Mouse (Mus musculus) limb, embryonic 14.5 days (tissue): Measurements from ENCODE around the gene Bhlhe41. TPM values are rescaled to one million over a fixed set of nuclear protein-coding genes. Genes with fewer than 3 reads are reported as not detected.

Experiments used
- ATAC-seq: fragments of 200-750 bp; cut with Nextera tagmentation; 2 replicates; pipeline ENCODE4 v1.8.0; 2017; ENCODE audit warnings: low read depth, moderate number of reproducible peaks, moderate TSS enrichment; ENCODE audit not compliant: low FRiP score
- DNase-seq: peaks from one replicate; pipeline ENCODE4 v3.0.0-alpha.2; 2015; ENCODE audit warnings: low spot score
- H3K27ac ChIP-seq: fragments of 300-500 bp; sonication (generic); replicated peaks from 2 replicates; pipeline ENCODE4 v1.5.1; 2014; ENCODE audit warnings: low read depth, mild to moderate bottlenecking, low read length, moderate library complexity, mixed read lengths
- H3K27me3 ChIP-seq: fragments of 300-500 bp; sonication (generic); 2 replicates; pipeline ENCODE4 v1.6.1; 2014; ENCODE audit warnings: low read length, mixed read lengths; ENCODE audit not compliant: control insufficient read depth, insufficient read depth
- H3K36me3 ChIP-seq: fragments of 300-500 bp; sonication (generic); 2 replicates; pipeline ENCODE4 v1.6.1; 2014; ENCODE audit warnings: mild to moderate bottlenecking, low read length, moderate library complexity, mixed read lengths; ENCODE audit not compliant: control insufficient read depth, insufficient read depth
- H3K4me1 ChIP-seq: fragments of 300-500 bp; sonication (generic); 2 replicates; pipeline ENCODE4 v1.6.1; 2014; ENCODE audit warnings: antibody characterized with exemption, low read length, mixed read lengths; ENCODE audit not compliant: control insufficient read depth, insufficient read depth
- H3K4me2 ChIP-seq: fragments of 300-500 bp; sonication (generic); replicated peaks from 2 replicates; pipeline ENCODE4 v1.6.1; 2014; ENCODE audit warnings: low read depth, mild to moderate bottlenecking, low read length, moderate library complexity; ENCODE audit not compliant: severe bottlenecking
- H3K4me3 ChIP-seq: fragments of 300-500 bp; sonication (generic); replicated peaks from 2 replicates; pipeline ENCODE4 v1.5.1; 2014; ENCODE audit warnings: low read length
- H3K9ac ChIP-seq: fragments of 300-500 bp; sonication (generic); 2 replicates; pipeline ENCODE4 v1.6.1; 2014; ENCODE audit warnings: mild to moderate bottlenecking, low read depth, low read length, moderate library complexity; ENCODE audit not compliant: severe bottlenecking
- H3K9me3 ChIP-seq: fragments of 300-500 bp; sonication (generic); 2 replicates; pipeline ENCODE4 v1.6.1; 2016; ENCODE audit warnings: low read length; ENCODE audit not compliant: control insufficient read depth
- POLR2A ChIP-seq: fragments of 200-500 bp; IDR thresholded peaks from 2 replicates; pipeline ENCODE4 v1.8.0; 2012; ENCODE audit warnings: inconsistent platforms, mild to moderate bottlenecking, moderate library complexity, borderline replicate concordance; ENCODE audit not compliant: insufficient read depth, insufficient read length; ENCODE audit errors: extremely low read depth
- WGBS: fragments of 180-500 bp; shearing (Covaris S2); extraction: QIAGEN DNeasy Blood & Tissue Kit; methylation state at CpG from one replicate; pipeline ENCODE4 v1.1.7; 2014; 5-methylcytosine and 5-hydroxymethylcytosine counted together
- polyA plus RNA-seq, 2 experiments: library from polyadenylated mRNA; depleted of rRNA in 1 of 2; stranded (reverse) in 1 of 2; unstranded in 1 of 2; fragments of >200 nt; fragmentation: Nextera tagmentation in 1 of 2; extraction: Ambion mirVana in 1 of 2; gene quantifications; 2 replicates each; pipeline versions ENCODE4 v1.2.1 to v1.2.3; 2012 to 2014

The Bhlhe41 gene
- polyA plus RNA-seq, 2 experiments: 2.0 to 2.8 TPM

DNA sequence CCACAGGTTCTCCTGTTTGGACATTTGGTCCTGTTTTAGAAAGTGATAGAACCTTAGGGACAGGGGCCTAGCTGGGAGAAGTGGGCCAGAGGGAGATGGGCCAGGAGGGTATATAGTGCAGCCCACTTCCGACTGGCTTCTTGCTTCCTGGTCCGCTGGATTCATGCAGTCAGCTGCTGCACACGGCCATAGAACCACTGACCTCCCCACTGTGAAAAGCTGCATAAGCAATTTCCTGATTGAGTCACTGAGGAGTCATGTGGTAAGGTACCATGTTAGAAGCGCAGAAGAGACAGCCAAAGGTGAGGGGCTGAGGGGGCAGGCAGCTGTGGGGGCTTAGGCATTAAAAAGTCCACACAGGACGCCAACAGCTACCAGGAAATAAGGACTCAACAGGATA lies 43.1 kb downstream of the Bhlhe41 start:
- H3K4me3 ChIP-seq: no peak overlapping the region
- no peak for ATAC-seq
- no peak for DNase-seq
- H3K4me1 ChIP-seq: no peaks in the 10 kb centered on the region
- no peak overlapping the region for H3K4me2 ChIP-seq
- whole genome bisulfite sequencing: 62% methylated on average over 5 of the region's 5 CpGs
- TF ChIP-seq POLR2A: no peak
- no peaks in the 10 kb centered on the region for H3K9me3 ChIP-seq
- H3K27ac ChIP-seq: no peak overlapping the region
- H3K27me3 ChIP-seq: no peaks in the 10 kb centered on the region
- H3K36me3 ChIP-seq: peaks cover 38% of the 10 kb centered on the region
- H3K9ac ChIP-seq: no peak overlapping the region

GRCm38 (mm10) chr6:145819151-145819550 lies 46.2 kb downstream of the Bhlhe41 start:
- TF ChIP-seq POLR2A: no peak
- Histone ChIP-seq H3K36me3 (peaks cover 64% of the 10 kb centered on the region), H3K9me3 (no peaks in the 10 kb centered on the region), H3K4me1 (no peaks in the 10 kb centered on the region), H3K4me3 (no peak overlapping the region), H3K9ac (no peak overlapping the region), H3K27ac (no peak overlapping the region), H3K27me3 (no peaks in the 10 kb centered on the region), H3K4me2 (no peak overlapping the region)
- DNase-seq: no peak
- WGBS: 89% methylated on average over 9 of the region's 9 CpGs
- no peak for ATAC-seq

DNA sequence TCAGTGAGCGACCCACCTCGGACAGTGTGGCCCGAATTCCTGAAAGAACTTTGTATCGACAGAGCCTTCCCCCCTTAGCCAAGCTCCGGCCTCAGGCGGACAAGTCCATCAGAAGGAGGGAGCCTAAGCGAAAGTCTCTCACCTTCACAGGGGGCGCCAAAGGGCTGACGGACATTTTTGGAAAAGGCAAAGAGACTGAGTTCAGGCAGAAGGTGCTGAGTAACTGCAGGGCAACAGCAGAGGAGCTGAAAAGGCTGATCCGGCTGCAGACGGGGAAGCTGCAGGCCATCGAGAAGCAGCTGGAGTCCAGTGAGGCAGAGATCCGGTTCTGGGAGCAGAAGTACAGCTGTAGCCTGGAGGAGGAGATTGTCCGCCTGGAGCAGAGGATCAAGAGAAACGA lies 50.2 kb downstream of the Bhlhe41 start:
- Histone ChIP-seq H3K27me3 (no peaks in the 10 kb centered on the region), H3K4me1 (no peaks in the 10 kb centered on the region), H3K4me2 (no peak overlapping the region), H3K4me3 (no peak overlapping the region), H3K9ac (no peak overlapping the region), H3K9me3 (no peaks in the 10 kb centered on the region), H3K36me3 (peaks cover 80% of the 10 kb centered on the region), H3K27ac (no peak overlapping the region)
- WGBS: 39% methylated on average over 15 of the region's 15 CpGs
- no peak for TF ChIP-seq POLR2A
- DNase-seq (no peak), ATAC-seq (no peak)

- H3K9ac ChIP-seq: no peak overlapping the region
- no peak overlapping the region for H3K27ac ChIP-seq
- H3K4me2 ChIP-seq: no peak overlapping the region
- H3K4me1 ChIP-seq: no peaks in the 10 kb centered on the region
- H3K4me3 ChIP-seq: no peak overlapping the region
- DNase-seq (no peak), ATAC-seq (no peak)
- no peaks in the 10 kb centered on the region for H3K9me3 ChIP-seq
- WGBS: 82% methylated on average over 1 of the region's 1 CpGs
- H3K36me3 ChIP-seq: peaks cover 54% of the 10 kb centered on the region
- H3K27me3 ChIP-seq: no peaks in the 10 kb centered on the region
- no peak for TF ChIP-seq POLR2A
Measured at GRCm38 (mm10) chr6:145811174-145811573, 54.2 kb downstream of the Bhlhe41 start.

- 89% methylated on average over 6 of the region's 6 CpGs for WGBS
- H3K27me3 ChIP-seq: no peaks in the 10 kb centered on the region
- no peak for TF ChIP-seq POLR2A
- peaks cover 44% of the 10 kb centered on the region for H3K36me3 ChIP-seq
- no peaks in the 10 kb centered on the region for H3K9me3 ChIP-seq
- no peak overlapping the region for H3K4me3 ChIP-seq
- no peaks in the 10 kb centered on the region for H3K4me1 ChIP-seq
- no peak overlapping the region for H3K4me2 ChIP-seq
- H3K27ac ChIP-seq: no peak overlapping the region
- H3K9ac ChIP-seq: no peak overlapping the region
- ATAC-seq: no peak
- no peak for DNase-seq
Measured at GRCm38 (mm10) chr6:145810015-145810414, 55.3 kb downstream of the Bhlhe41 start.

DNA sequence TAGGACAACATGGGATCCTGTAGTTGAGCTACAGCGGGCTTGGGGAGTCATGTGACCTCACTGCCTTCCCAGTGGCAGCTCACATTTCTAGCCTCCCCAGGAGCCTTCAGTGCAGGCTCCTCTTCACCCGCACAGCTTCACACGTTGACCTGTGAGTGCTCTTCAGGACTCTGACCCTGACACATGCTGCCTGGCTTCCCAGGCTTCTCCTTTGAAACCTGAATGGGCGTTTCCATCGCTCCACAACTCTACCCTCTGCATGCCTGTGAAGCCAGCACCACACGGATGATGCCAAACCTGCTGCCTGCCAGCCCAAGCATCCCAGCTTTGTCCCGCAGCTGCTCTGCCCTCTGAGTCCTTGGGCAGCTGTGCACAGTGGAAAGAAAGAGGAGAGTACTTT lies 55.8 kb downstream of the Bhlhe41 start:
- TF ChIP-seq POLR2A: no peak
- no peak for DNase-seq
- Histone ChIP-seq H3K27ac (no peak overlapping the region), H3K9me3 (no peaks in the 10 kb centered on the region), H3K4me1 (no peaks in the 10 kb centered on the region), H3K4me2 (no peak overlapping the region), H3K27me3 (no peaks in the 10 kb centered on the region), H3K9ac (no peak overlapping the region), H3K36me3 (peaks cover 39% of the 10 kb centered on the region), H3K4me3 (no peak overlapping the region)
- no peak for ATAC-seq
- 75% methylated on average over 7 of the region's 7 CpGs for WGBS

Other genes with a start within 250 kb of the Bhlhe41 start
- 0.04 TPM in 1 of 2 replicates, not detected in the other for gene Tuba3b, start 249.8 kb downstream of the Bhlhe41 start, polyA plus RNA-seq (2012; rRNA removed)
- gene Tuba3b, start 249.8 kb downstream of the Bhlhe41 start, polyA plus RNA-seq (2014; fragmentation: Nextera tagmentation; extraction: Ambion mirVana): not detected in 2 replicates
- gene Rassf8, start 118.8 kb downstream of the Bhlhe41 start, polyA plus RNA-seq (2012; rRNA removed): 42.5 and 43.3 TPM in 2 replicates
- gene Rassf8, start 118.8 kb downstream of the Bhlhe41 start, polyA plus RNA-seq (2014; fragmentation: Nextera tagmentation; extraction: Ambion mirVana): 20.8 and 23.0 TPM in 2 replicates
- 8.2 and 8.7 TPM in 2 replicates for gene Sspn, start 66.1 kb upstream of the Bhlhe41 start, polyA plus RNA-seq (2012; rRNA removed)
- 13.3 and 13.9 TPM in 2 replicates for gene Sspn, start 66.1 kb upstream of the Bhlhe41 start, polyA plus RNA-seq (2014; fragmentation: Nextera tagmentation; extraction: Ambion mirVana)